Mouse (Mus musculus): ENCODE measurements around the gene Dgki. TPM values are rescaled to one million over a fixed set of nuclear protein-coding genes. Genes with fewer than 3 reads are reported as not detected.

Dgki gene
- polyA plus RNA-seq, 1 experiment from 2014 or later: 0.67 TPM

DNA sequence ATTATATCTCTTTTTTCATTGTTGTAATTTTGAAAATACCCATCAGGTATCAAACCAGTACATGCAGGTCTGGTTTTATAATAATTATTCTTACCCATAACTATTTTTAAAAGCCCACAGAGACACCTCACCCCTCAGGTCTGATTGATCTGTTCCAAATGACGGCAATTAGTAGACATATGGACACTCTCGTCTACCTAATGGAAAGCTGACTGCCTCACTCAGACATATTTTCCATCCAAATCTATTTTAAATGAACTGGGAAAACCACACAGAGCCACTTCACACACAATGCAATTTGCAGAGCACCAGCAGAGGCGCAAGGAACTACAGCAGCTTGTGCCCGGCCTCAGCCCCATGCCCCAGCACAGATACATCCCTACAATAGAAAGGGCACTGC lies 104.2 kb downstream of the Dgki start:
- Histone ChIP-seq H3K4me3 (replicated peaks) (no peak overlapping the region), H3K27me3 (replicated peaks) (no peaks in the 10 kb centered on the region; the same call in 1 of the 2 replicates), H3K9me3 (no peaks in the 10 kb centered on the region), H3K4me2 (replicated peaks) (no peak overlapping the region), H3K36me3 (no peaks in the 10 kb centered on the region), H3K27ac (no peak overlapping the region), H3K9ac (no peak overlapping the region), H3K4me1 (replicated peaks) (no peaks in the 10 kb centered on the region)
- ATAC-seq: no peak
- 82% methylated on average over 4 of the region's 4 CpGs for WGBS

DNA sequence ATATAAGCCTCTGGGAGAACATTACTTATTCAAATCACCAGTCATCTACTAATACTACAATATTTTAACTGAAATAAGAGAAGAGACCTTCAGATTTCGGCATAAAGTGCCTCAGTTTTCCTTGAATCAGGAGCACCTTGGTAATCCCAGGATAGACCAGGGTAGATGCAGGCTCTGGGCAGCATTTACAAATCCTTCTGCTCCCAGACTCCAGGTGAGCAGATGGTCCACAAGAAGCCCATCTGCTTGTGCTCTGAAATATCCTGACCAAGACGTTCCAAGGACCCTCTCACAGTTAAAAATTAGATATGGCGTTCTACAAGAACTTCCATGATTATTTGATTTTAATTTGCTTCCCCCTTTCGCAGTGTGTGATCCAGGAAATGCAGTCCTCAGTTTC lies 118.0 kb downstream of the Dgki start:
- no peak overlapping the region for H3K9ac ChIP-seq
- H3K27me3 ChIP-seq (replicated peaks): no peaks in the 10 kb centered on the region
- H3K4me3 ChIP-seq (replicated peaks): no peak overlapping the region
- no peaks in the 10 kb centered on the region for H3K4me1 ChIP-seq (replicated peaks)
- ATAC-seq: no peak
- H3K4me2 ChIP-seq (replicated peaks): no peak overlapping the region
- 85% methylated on average over 4 of the region's 4 CpGs for WGBS
- H3K9me3 ChIP-seq: no peaks in the 10 kb centered on the region
- H3K36me3 ChIP-seq: no peaks in the 10 kb centered on the region
- H3K27ac ChIP-seq: no peak overlapping the region

DNA sequence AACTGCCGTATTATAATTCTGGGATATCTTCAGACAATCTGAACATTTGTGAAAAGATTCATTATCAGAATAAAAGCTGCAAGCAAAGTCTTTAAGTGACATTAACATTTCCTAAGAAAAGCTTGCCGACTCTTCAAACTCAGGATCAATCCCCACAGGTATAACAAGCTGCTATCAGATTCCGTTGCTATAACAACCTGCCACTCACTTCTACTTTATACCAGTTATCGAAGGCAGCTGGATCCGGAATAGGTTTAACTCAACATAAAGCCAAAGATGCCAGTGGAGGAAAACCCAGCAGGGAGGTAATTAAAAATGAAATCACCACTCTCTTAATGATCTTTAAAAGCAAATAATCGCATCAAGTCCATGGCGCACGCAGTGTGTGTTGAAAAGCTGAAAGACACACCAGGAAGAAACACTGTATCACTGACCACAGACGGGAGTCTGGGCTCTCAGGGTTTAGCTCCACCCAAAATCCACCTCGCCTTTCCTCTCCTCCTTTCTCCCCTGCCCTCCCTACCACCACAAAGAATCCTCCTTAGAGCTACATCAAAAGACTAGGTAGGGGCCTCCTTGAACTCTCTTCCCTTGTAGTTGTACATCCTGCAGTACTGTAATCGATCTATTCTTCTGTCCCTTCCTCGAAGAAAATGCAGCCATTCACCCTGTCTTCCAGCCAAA lies 128.7 kb downstream of the Dgki start:
- Histone ChIP-seq H3K4me3 (replicated peaks) (no peak overlapping the region), H3K27ac (no peak overlapping the region), H3K4me1 (replicated peaks) (no peaks in the 10 kb centered on the region), H3K9me3 (no peaks in the 10 kb centered on the region), H3K9ac (no peak overlapping the region), H3K27me3 (replicated peaks) (no peaks in the 10 kb centered on the region), H3K36me3 (no peaks in the 10 kb centered on the region), H3K4me2 (replicated peaks) (no peak overlapping the region)
- no peak for ATAC-seq
- 77% methylated on average over 12 of the region's 12 CpGs for WGBS

DNA sequence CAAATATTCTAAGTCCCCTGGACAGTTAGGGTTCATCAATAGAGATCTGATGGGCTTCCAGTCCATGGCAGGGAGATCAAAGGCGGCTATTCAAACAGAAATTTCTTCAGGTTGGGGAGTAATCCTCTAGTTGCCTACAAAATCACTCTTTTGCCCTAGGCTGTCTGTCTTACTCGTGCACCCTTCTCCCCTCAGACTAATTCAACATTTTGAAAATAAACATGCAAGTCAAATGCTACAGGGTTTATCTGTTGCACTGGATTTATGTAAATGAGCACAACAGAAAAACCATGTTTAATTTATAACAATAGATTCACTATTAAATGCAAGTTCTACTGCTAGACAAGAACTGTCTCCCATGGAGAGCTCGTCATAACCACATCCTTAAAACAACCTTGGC lies 141.1 kb downstream of the Dgki start:
- Histone ChIP-seq H3K9ac (no peak overlapping the region), H3K27ac (no peak overlapping the region), H3K4me3 (replicated peaks) (no peak overlapping the region), H3K4me2 (replicated peaks) (no peak overlapping the region), H3K9me3 (no peaks in the 10 kb centered on the region), H3K4me1 (replicated peaks) (no peaks in the 10 kb centered on the region), H3K27me3 (replicated peaks) (no peaks in the 10 kb centered on the region), H3K36me3 (no peaks in the 10 kb centered on the region)
- no peak for ATAC-seq
- WGBS: 66% methylated on average over 3 of the region's 3 CpGs

DNA sequence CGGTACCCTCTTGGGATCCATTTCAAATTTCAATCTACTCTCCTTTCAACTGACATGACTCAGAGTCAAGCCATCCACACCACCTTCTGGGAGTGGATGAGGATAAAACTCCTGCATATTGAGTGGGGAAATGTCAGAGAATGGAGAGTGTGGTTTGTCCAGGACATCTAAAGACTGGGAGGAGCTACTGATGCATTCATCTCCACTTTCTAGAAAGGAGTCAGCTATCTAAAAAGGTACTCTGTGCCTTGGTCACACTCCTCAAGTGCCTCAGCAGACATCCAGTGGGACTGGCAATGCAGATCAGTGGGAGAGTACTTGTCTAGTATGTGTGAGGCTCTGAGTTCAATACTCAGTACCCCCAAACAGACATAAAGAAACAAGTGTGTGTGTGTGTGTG lies 145.9 kb downstream of the Dgki start:
- Histone ChIP-seq H3K27me3 (replicated peaks) (no peaks in the 10 kb centered on the region), H3K9ac (no peak overlapping the region), H3K36me3 (no peaks in the 10 kb centered on the region), H3K9me3 (no peaks in the 10 kb centered on the region), H3K4me3 (replicated peaks) (no peak overlapping the region), H3K27ac (no peak overlapping the region), H3K4me2 (replicated peaks) (no peak overlapping the region), H3K4me1 (replicated peaks) (no peaks in the 10 kb centered on the region)
- WGBS: 91% methylated on average over 1 of the region's 1 CpGs
- no peak for ATAC-seq

DNA sequence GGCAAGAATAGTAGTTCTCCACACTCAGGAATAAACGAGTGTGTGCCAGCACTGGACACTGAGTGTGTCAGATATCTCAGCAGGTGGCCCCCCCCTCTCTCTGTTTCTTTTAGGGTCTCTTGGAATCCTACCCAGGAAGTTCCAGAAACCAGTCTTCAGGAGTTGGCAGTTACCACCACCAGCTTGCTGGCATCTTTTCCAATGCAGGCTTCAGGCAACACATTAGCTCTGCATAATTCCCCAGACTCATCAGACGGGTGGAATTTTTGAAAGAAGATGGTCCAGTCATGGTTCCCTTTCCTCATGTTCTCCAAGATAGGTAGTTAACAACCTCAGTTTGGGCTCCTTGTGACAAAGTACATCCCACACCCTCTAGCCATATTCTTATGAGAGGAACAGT lies 149.5 kb downstream of the Dgki start:
- ATAC-seq: no peak
- 73% methylated on average over 2 of the region's 2 CpGs for WGBS
- no peak overlapping the region for H3K4me2 ChIP-seq (replicated peaks)

DNA sequence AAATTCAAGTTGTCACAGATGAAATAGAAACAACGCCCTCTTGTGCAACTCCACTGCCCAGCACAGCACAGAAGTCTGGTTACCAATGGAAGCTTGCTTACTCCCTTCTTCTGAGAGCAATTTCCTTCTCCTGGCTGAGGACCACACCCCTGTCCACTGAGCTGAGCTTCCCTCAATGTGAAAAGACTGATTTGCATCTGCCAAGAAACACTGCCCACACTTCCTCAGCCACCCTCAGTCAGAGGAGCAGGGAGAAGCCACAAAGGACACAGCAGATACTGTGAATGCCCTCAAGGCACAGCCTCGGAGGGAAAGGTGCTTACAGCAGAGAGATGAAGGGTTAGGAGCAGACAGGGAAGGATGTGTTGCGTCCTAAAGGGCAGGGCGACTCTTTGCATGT lies 149.9 kb downstream of the Dgki start:
- Histone ChIP-seq H3K9ac (no peak overlapping the region), H3K27ac (no peak overlapping the region), H3K9me3 (no peaks in the 10 kb centered on the region), H3K27me3 (replicated peaks) (no peaks in the 10 kb centered on the region), H3K4me1 (replicated peaks) (no peaks in the 10 kb centered on the region), H3K36me3 (no peaks in the 10 kb centered on the region), H3K4me2 (replicated peaks) (no peak overlapping the region), H3K4me3 (replicated peaks) (no peak overlapping the region)
- 78% methylated on average over 4 of the region's 4 CpGs for WGBS
- ATAC-seq: no peak

More for the DNA sequence above, 149.5 kb downstream of the Dgki start:
- H3K4me1 ChIP-seq (replicated peaks): no peaks in the 10 kb centered on the region
- no peaks in the 10 kb centered on the region for H3K36me3 ChIP-seq
- no peak overlapping the region for H3K9ac ChIP-seq
- no peaks in the 10 kb centered on the region for H3K27me3 ChIP-seq (replicated peaks)
- no peak overlapping the region for H3K27ac ChIP-seq
- no peak overlapping the region for H3K4me3 ChIP-seq (replicated peaks)
- no peaks in the 10 kb centered on the region for H3K9me3 ChIP-seq

DNA sequence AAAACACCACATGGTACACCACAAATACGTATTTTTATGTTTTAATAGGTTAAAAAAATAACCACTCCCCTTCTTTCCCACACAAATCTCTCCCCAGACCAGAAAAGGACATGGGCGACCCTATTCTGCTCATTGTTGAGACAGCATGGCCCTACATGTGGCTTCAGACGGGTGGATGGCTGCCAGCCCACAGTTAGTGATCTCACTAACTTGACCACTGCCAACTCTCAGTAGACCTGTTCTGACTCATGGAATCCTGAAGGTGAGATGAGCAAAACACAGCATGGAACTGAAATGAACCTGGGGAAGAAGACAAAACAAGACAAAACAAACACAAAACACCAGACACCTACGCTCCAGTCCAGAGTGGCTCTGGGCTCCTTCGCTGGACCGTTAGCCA lies 150.8 kb downstream of the Dgki start:
- H3K27me3 ChIP-seq (replicated peaks): no peaks in the 10 kb centered on the region
- ATAC-seq: no peak
- H3K27ac ChIP-seq: no peak overlapping the region
- no peak overlapping the region for H3K4me3 ChIP-seq (replicated peaks)
- 91% methylated on average over 6 of the region's 6 CpGs for WGBS
- H3K4me2 ChIP-seq (replicated peaks): no peak overlapping the region
- no peaks in the 10 kb centered on the region for H3K36me3 ChIP-seq
- no peaks in the 10 kb centered on the region; the same call in 1 of the 2 replicates for H3K4me1 ChIP-seq (replicated peaks)
- H3K9ac ChIP-seq: no peak overlapping the region
- H3K9me3 ChIP-seq: no peaks in the 10 kb centered on the region

DNA sequence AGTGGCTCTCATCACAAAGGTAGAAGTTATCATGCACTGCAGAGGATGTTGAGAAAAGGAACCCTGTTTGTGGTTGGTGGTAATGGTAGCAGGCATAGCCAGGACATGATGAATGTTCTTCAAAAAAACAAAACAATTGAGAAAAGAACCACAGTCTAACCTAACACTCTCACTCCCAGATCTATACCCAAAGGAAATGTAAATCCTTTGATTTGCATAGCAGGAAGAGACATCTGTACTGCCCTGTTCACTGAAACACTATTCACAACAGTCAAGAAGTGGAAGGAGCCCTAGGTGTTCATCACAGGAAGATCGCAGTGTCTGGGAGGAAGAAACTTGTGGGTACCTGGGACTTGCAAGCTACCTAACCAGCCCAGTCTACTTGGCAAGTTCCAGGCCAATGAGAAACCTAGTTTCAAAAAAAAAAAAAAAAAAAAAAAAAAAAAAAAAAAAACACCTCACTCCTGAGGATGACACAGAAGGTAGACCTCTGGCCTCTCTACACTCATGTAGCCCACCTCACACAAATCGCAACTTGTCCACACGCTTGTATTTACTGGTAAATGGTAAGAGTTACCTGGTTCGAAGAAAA lies 152.5 kb downstream of the Dgki start:
- H3K27me3 ChIP-seq (replicated peaks): no peaks in the 10 kb centered on the region
- no peaks in the 10 kb centered on the region for H3K9me3 ChIP-seq
- H3K27ac ChIP-seq: no peak overlapping the region
- no peak overlapping the region for H3K9ac ChIP-seq
- H3K36me3 ChIP-seq: no peaks in the 10 kb centered on the region
- no peak overlapping the region for H3K4me3 ChIP-seq (replicated peaks)
- peaks cover 5% of the 10 kb centered on the region for H3K4me1 ChIP-seq (replicated peaks)
- ATAC-seq: no peak
- WGBS: 96% methylated on average over 4 of the region's 4 CpGs
- H3K4me2 ChIP-seq (replicated peaks): no peak overlapping the region

DNA sequence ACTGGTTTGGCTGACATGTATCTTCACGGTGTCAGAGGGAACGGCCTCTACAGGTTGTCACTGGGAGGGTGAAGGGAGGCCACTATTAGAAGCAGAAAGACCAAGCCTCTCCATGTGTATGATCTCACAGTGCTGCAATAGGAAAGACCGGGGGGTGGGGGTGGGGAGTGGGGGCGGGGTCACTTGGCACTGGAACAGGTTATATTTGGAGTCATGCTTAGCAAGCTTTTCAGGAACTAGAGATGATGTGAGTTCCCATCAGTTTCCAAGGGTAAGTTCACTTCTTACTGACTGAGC lies 156.2 kb downstream of the Dgki start:
- Histone ChIP-seq H3K4me3 (replicated peaks) (no peak overlapping the region), H3K9ac (no peak overlapping the region), H3K27me3 (replicated peaks) (no peaks in the 10 kb centered on the region), H3K27ac (no peak overlapping the region), H3K4me2 (replicated peaks) (no peak overlapping the region), H3K36me3 (no peaks in the 10 kb centered on the region), H3K9me3 (no peaks in the 10 kb centered on the region), H3K4me1 (replicated peaks) (peaks cover 5% of the 10 kb centered on the region)
- ATAC-seq: peak; percentile 39; the same call in 1 of the 2 replicates
- 47% methylated on average over 4 of the region's 4 CpGs for WGBS

DNA sequence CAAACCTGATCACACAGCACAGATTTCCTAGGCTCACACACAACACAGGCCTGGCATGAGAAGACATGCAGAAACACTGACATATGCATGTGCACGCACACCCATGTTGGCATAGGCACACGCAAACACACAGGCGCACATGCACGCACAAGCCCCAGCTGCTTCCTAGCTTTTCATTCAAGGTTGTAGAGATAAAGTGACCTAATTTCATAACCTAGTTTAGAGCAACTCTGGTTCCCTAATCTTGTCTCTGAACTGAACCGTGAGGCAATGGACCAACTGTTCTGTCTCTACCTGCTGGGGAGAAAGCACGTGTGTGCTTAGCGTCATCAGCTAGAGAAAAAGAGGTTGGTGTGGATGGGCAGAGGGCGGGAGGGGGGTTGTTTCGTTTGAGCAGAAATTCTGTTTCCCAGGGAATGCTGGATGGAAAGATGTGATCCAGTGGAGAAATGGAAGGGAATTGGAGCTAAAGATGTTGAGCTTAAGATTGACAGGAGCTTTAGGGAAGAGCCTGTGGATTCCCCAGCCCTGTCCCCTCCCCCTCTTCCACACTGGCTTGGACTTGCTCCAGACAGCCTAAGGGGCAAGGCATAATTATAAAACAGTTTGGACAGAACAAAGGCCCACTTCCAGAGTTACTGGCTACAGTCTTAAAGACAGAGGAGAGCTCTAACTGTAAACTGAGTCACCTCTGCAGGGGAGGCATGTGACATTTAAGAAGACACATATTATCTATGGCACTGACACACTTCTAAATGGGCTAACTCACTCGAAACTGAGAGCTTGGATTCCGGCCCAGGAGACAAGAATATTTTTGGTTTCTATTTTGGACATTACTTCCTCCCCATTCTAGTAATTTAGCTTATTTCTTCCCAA lies 156.8 kb downstream of the Dgki start:
- WGBS: 69% methylated on average over 11 of the region's 11 CpGs
- ATAC-seq: no peak
- no peaks in the 10 kb centered on the region for H3K36me3 ChIP-seq
- H3K4me3 ChIP-seq (replicated peaks): no peak overlapping the region
- no peaks in the 10 kb centered on the region for H3K9me3 ChIP-seq
- H3K4me2 ChIP-seq (replicated peaks): no peak overlapping the region
- H3K4me1 ChIP-seq (replicated peaks): peaks cover 5% of the 10 kb centered on the region
- H3K27ac ChIP-seq: no peak overlapping the region
- no peaks in the 10 kb centered on the region for H3K27me3 ChIP-seq (replicated peaks)
- H3K9ac ChIP-seq: no peak overlapping the region

DNA sequence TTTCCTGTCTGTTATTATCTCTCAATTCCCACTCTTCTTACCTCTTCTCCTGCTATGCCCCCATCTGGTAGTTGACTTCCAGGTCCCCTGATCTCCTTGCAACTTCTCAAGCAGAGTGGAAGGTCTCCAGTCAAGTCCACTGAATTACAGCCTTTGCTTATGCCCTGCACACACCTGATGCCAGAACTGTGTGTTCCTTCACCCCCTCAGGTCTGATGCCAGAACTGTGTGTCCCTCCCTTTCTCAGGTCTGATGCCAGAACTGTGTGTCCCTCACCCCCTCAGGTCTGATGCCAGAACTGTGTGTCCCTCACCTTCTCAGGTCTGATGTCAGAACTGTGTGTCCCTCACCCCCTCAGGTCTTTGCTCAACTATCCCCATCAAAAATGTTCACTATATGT lies 161.2 kb downstream of the Dgki start:
- no peak overlapping the region for H3K9ac ChIP-seq
- no peak for ATAC-seq
- H3K27ac ChIP-seq: no peak overlapping the region
- H3K4me3 ChIP-seq (replicated peaks): no peak overlapping the region
- no peaks in the 10 kb centered on the region for H3K36me3 ChIP-seq
- H3K4me2 ChIP-seq (replicated peaks): no peak overlapping the region
- H3K27me3 ChIP-seq (replicated peaks): no peaks in the 10 kb centered on the region
- H3K9me3 ChIP-seq: no peaks in the 10 kb centered on the region
- peaks cover 5% of the 10 kb centered on the region for H3K4me1 ChIP-seq (replicated peaks)

DNA sequence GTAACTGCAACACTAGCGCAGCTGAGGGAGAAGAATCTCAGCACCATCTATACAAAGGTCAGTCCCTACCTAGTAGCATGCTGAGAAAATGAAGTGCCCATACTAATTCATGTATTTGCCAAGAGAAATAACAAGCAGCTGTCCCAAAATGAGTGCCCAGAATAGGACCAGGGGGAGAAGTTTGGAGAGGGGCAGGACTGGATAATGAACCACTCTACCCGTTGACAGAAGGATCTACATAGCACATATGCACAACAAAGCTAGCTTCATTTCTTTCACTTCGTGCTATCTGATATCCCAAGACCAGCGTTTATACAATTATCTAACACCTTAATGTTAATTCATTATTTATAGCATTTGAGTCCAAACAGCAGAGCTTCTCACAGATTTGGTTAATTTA lies 168.7 kb downstream of the Dgki start:
- Histone ChIP-seq H3K27ac (no peak overlapping the region), H3K4me2 (replicated peaks) (no peak overlapping the region), H3K27me3 (replicated peaks) (no peaks in the 10 kb centered on the region), H3K9me3 (no peaks in the 10 kb centered on the region), H3K4me3 (replicated peaks) (no peak overlapping the region), H3K36me3 (no peaks in the 10 kb centered on the region), H3K9ac (no peak overlapping the region), H3K4me1 (replicated peaks) (no peaks in the 10 kb centered on the region)
- ATAC-seq: no peak
- 86% methylated on average over 4 of the region's 4 CpGs for WGBS
